Mouse (Mus musculus) myocyte (in vitro differentiated cells): ENCODE results near the gene Lyrm1.

Experiments
- CEBPB ChIP-seq: IDR thresholded peaks from 2 replicates; pipeline ENCODE4 v1.6.1; 2011; ENCODE audit warnings: mild to moderate bottlenecking, moderate library complexity; ENCODE audit not compliant: poor library complexity, insufficient read depth, severe bottlenecking
- E2F4 ChIP-seq: IDR thresholded peaks from one replicate; pipeline ENCODE4 v1.6.1; 2011; ENCODE audit warnings: mild to moderate bottlenecking, control low read depth, moderate library complexity; ENCODE audit not compliant: insufficient read depth
- MAX ChIP-seq: IDR thresholded peaks from one replicate; pipeline ENCODE4 v1.6.1; 2011; ENCODE audit warnings: low read depth, mild to moderate bottlenecking, control low read depth
- MYOD1 ChIP-seq, 3 experiments: IDR thresholded peaks; one replicate each; pipeline ENCODE4 v1.6.1; 2011; ENCODE audit warnings: control low read depth in 2 of 3, low read depth in 2 of 3, mild to moderate bottlenecking in 2 of 3, moderate library complexity in 1 of 3; ENCODE audit not compliant: insufficient read length in 2 of 3, control insufficient read depth in 1 of 3
- MYOG ChIP-seq, 3 experiments: IDR thresholded peaks; one replicate each; pipeline ENCODE4 v1.6.1; 2011; ENCODE audit warnings: control low read depth in 2 of 3, low read depth in 2 of 3, mild to moderate bottlenecking in 2 of 3; ENCODE audit not compliant: insufficient read length in 2 of 3, control insufficient read depth in 1 of 3, insufficient read depth in 1 of 3
- POLR2A ChIP-seq: IDR thresholded peaks from one replicate; pipeline ENCODE4 v1.6.1; 2011; ENCODE audit warnings: low read depth, mild to moderate bottlenecking, control low read depth, moderate library complexity; ENCODE audit not compliant: insufficient read length
- POLR2AphosphoS2 ChIP-seq: IDR thresholded peaks from one replicate; pipeline ENCODE4 v1.6.1; 2011; ENCODE audit warnings: low read depth, control low read depth; ENCODE audit not compliant: insufficient read length
- REST ChIP-seq: IDR thresholded peaks from one replicate; pipeline ENCODE4 v1.6.1; 2011; ENCODE audit warnings: mild to moderate bottlenecking, control low read depth, moderate library complexity; ENCODE audit not compliant: insufficient read depth, insufficient read length

- no peak for TF ChIP-seq E2F4
- TF ChIP-seq MYOD1 (IDR thresholded peaks at IDR 0.05; ENCODE audit: control insufficient read depth in 1 of 3, insufficient read length in 2 of 3, low read depth in 2 of 3), result no peak
- no peak for TF ChIP-seq POLR2AphosphoS2
- no peak for TF ChIP-seq POLR2A
- TF ChIP-seq CEBPB, result no peak
- TF ChIP-seq MYOG (IDR thresholded peaks at IDR 0.05; ENCODE audit: control insufficient read depth in 1 of 3, insufficient read depth in 1 of 3, insufficient read length in 2 of 3, low read depth in 2 of 3), result no peak
- TF ChIP-seq MAX, result no peak
- no peak for TF ChIP-seq REST
These were observed 41.3 kb upstream of the Lyrm1 start for GRCm38 (mm10) chr7:119854362-119854761.
